Mouse (Mus musculus): Measurements from ENCODE around the gene Tbx10. TPM values are rescaled to one million over a fixed set of nuclear protein-coding genes. Genes with fewer than 3 reads are reported as not detected.
"Not testable (repeated sequence)": the region's sequence is repeated elsewhere in the genome, so short reads cannot be mapped to it uniquely, and the experiment has no call there.

The Tbx10 gene
- polyA plus RNA-seq, 1 experiment from 2014 or later: not detected

GRCm38 (mm10) chr19:4037788-4038232 lies 45.3 kb downstream of the Tbx10 start, which contains the start of gene Gstp1:
Gene Gstp1, minus strand, starts transcription at chr19:4037985.
- H3K27ac ChIP-seq (ENCODE audit: low read length): peak within 1 kb of the TSS; percentile 64
- under 1% methylated on average over 26 of the region's 26 CpGs for WGBS

GRCm38 (mm10) chr19:4040941-4041340 lies 48.4 kb downstream of the Tbx10 start:
- DNase-seq (ENCODE audit: low spot score); H3K9me3 ChIP-seq (ENCODE audit: low read length); H3K4me2 ChIP-seq (replicated peaks; ENCODE audit: low read depth, low read length); H3K4me1 ChIP-seq (ENCODE audit: insufficient read depth, low read depth, low read length); ATAC-seq; H3K27me3 ChIP-seq (replicated peaks; ENCODE audit: insufficient read depth, low read length); H3K9ac ChIP-seq (replicated peaks; ENCODE audit: low read depth); H3K36me3 ChIP-seq (ENCODE audit: insufficient read depth, low read length); H3K27ac ChIP-seq (ENCODE audit: low read length); H3K4me3 ChIP-seq (ENCODE audit: low read depth, low read length): not testable (repeated sequence)
- 84% methylated on average over 5 of the region's 5 CpGs for WGBS

More at GRCm38 (mm10) chr19:4037788-4038232, 45.3 kb downstream of the Tbx10 start, which contains the start of gene Gstp1:
- peak; percentile 57 for TF ChIP-seq CTCF (IDR thresholded peaks at IDR 0.05)
- TF ChIP-seq EP300 (IDR thresholded peaks at IDR 0.05): no peak
- Histone ChIP-seq H3K9me3 (ENCODE audit: low read length) (no peaks in the 10 kb centered on the region), H3K4me1 (ENCODE audit: insufficient read depth, low read depth, low read length) (no peaks in the 10 kb centered on the region), H3K4me3 (ENCODE audit: low read depth, low read length) (peak within 1 kb of the TSS; percentile 58), H3K9ac (replicated peaks; ENCODE audit: low read depth) (peak within 1 kb of the TSS; percentile 51), H3K27me3 (replicated peaks; ENCODE audit: insufficient read depth, low read length) (no peaks in the 10 kb centered on the region), H3K4me2 (replicated peaks; ENCODE audit: low read depth, low read length) (peak within 1 kb of the TSS; percentile 80), H3K36me3 (ENCODE audit: insufficient read depth, low read length) (no peaks in the 10 kb centered on the region)
- DNase-seq (ENCODE audit: low spot score): peak; percentile 93
- ATAC-seq: peak; percentile 94

GRCm38 (mm10) chr19:4041500-4041899 lies 48.9 kb downstream of the Tbx10 start:
- DNase-seq (ENCODE audit: low spot score); H3K27me3 ChIP-seq (replicated peaks; ENCODE audit: insufficient read depth, low read length); ATAC-seq; H3K4me3 ChIP-seq (ENCODE audit: low read depth, low read length); H3K9ac ChIP-seq (replicated peaks; ENCODE audit: low read depth); H3K27ac ChIP-seq (ENCODE audit: low read length); H3K9me3 ChIP-seq (ENCODE audit: low read length); H3K36me3 ChIP-seq (ENCODE audit: insufficient read depth, low read length); H3K4me2 ChIP-seq (replicated peaks; ENCODE audit: low read depth, low read length); H3K4me1 ChIP-seq (ENCODE audit: insufficient read depth, low read depth, low read length): not testable (repeated sequence)
- WGBS: 85% methylated on average over 3 of the region's 4 CpGs

GRCm38 (mm10) chr19:4042124-4042523 lies 49.6 kb downstream of the Tbx10 start:
- DNase-seq (ENCODE audit: low spot score): peak; percentile 39
- Histone ChIP-seq H3K4me2 (replicated peaks; ENCODE audit: low read depth, low read length) (no peak overlapping the region), H3K36me3 (ENCODE audit: insufficient read depth, low read length) (no peaks in the 10 kb centered on the region), H3K27me3 (replicated peaks; ENCODE audit: insufficient read depth, low read length) (no peaks in the 10 kb centered on the region), H3K9ac (replicated peaks; ENCODE audit: low read depth) (no peak overlapping the region), H3K9me3 (ENCODE audit: low read length) (no peaks in the 10 kb centered on the region), H3K4me3 (ENCODE audit: low read depth, low read length) (no peak overlapping the region), H3K27ac (ENCODE audit: low read length) (no peak overlapping the region), H3K4me1 (ENCODE audit: insufficient read depth, low read depth, low read length) (peaks cover 4% of the 10 kb centered on the region; the same call in 1 of the 2 replicates)
- peak; percentile 13 for ATAC-seq
- TF ChIP-seq EP300 (IDR thresholded peaks at IDR 0.05) (no peak), CTCF (IDR thresholded peaks at IDR 0.05) (no peak)
- WGBS: 60% methylated on average over 14 of the region's 14 CpGs

- not testable (repeated sequence) for ATAC-seq; H3K9ac ChIP-seq (replicated peaks; ENCODE audit: low read depth); H3K27ac ChIP-seq (ENCODE audit: low read length); H3K4me3 ChIP-seq (ENCODE audit: low read depth, low read length); H3K36me3 ChIP-seq (ENCODE audit: insufficient read depth, low read length); H3K27me3 ChIP-seq (replicated peaks; ENCODE audit: insufficient read depth, low read length); H3K9me3 ChIP-seq (ENCODE audit: low read length); DNase-seq (ENCODE audit: low spot score); H3K4me2 ChIP-seq (replicated peaks; ENCODE audit: low read depth, low read length); H3K4me1 ChIP-seq (ENCODE audit: insufficient read depth, low read depth, low read length)
- 79% methylated on average over 5 of the region's 5 CpGs for WGBS
These were observed 51.6 kb downstream of the Tbx10 start for GRCm38 (mm10) chr19:4044109-4044508.

- Histone ChIP-seq H3K4me2 (replicated peaks; ENCODE audit: low read depth, low read length) (0 out of 2 replicates have a peak within 1 kb of the TSS, but pooled peaks have one; percentile 3), H3K36me3 (ENCODE audit: insufficient read depth, low read length) (no peaks in the 10 kb centered on the region), H3K4me3 (ENCODE audit: low read depth, low read length) (no peak within 1 kb of the TSS), H3K27me3 (replicated peaks; ENCODE audit: insufficient read depth, low read length) (no peaks in the 10 kb centered on the region), H3K4me1 (ENCODE audit: insufficient read depth, low read depth, low read length) (peaks cover 4% of the 10 kb centered on the region; the same call in 1 of the 2 replicates), H3K27ac (ENCODE audit: low read length) (peak within 1 kb of the TSS; percentile 78), H3K9me3 (ENCODE audit: low read length) (no peaks in the 10 kb centered on the region), H3K9ac (replicated peaks; ENCODE audit: low read depth) (no peak within 1 kb of the TSS)
- 10% methylated on average over 16 of the region's 16 CpGs for WGBS
- ATAC-seq (peak; percentile 95), DNase-seq (ENCODE audit: low spot score) (peak; percentile 98)
- TF ChIP-seq CTCF (IDR thresholded peaks at IDR 0.05): peak; percentile 82
- TF ChIP-seq EP300 (IDR thresholded peaks at IDR 0.05): peak; percentile 95
These were observed 53.7 kb downstream of the Tbx10 start, which contains the start of gene Gstp2 for GRCm38 (mm10) chr19:4045966-4046865. Gene Gstp2, minus strand, starts transcription at chr19:4046023.
